Mouse (Mus musculus) T-helper 1 cell (primary cell): ENCODE measurements around the gene Tyrobp.

Experiments
- in situ Hi-C: fragments of 300-600 bp; cut with MboI, MseI; formaldehyde crosslinking; loops from one replicate; pipeline ENCODE4 v1.15.1; 2025; ENCODE audit warnings: high pct_unique_total_duplicates

The Tyrobp gene

DNA sequence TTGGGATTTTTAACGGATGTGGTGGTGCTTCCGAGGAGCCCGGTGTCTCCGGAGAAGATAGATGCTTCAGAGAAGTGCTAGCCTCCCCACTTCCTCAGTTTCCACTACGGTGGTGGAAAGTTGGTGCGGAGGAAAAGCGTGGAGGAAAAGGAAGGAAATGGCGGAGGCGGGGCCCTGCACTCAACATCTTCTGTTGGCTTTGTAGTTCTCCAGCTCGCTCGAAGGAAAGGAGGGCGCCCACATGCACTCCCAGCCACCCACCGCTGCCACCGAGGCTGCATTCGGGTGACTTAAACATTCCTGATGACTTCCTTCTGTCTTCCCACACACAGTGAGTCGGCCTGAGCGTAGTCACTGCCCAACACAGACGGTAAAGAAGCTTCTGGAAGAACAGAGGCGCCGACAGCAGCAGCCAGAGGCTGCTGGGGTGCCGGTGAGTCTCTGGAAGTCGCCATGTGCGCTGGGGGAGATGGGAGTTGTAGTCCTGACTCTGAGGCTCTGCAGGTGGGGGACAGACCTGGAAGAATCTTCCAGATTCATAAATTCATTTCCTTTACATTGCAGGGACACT is 9.6 kb downstream of the Tyrobp start:
- in situ Hi-C loops: loop anchor here (10.0 kb wide), 1 partner anchor 1598 kb away; the partner anchor contains the start of gene Ech1

DNA sequence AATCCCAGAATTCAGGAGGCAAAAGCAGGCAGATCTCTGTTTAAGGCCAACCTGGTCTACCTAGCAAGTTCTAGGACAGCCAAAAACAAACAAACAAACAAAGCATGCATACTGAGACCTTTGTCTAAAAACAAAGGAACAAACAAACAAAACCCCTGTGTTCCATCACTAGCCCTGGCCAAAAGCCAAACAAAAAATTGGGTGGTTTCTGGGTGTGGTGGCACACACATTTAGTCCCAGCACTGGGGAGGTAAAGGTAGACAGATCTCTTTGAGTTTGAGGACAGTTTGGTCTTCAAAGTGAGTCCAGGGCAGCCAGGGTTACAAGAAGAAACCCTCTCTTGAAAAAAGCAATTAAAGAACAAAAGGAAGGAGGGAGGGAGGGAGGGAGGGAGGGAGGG is 15.8 kb downstream of the Tyrobp start:
- in situ Hi-C loops: loop anchor here (10.0 kb wide), 1 partner anchor 1605 kb away; the partner anchor contains the start of gene Ech1

- in situ Hi-C loops: no loop called here
These were observed 16.6 kb downstream of the Tyrobp start for GRCm38 (mm10) chr7:30430191-30430590.

- in situ Hi-C loops: no loop called here
These were observed 18.2 kb downstream of the Tyrobp start for GRCm38 (mm10) chr7:30431793-30432192.

- in situ Hi-C loops: no loop called here
These were observed 20.7 kb downstream of the Tyrobp start for GRCm38 (mm10) chr7:30434238-30434637.

GRCm38 (mm10) chr7:30434701-30435100 is 21.1 kb downstream of the Tyrobp start:
- in situ Hi-C loops: loop anchor here (5.0 kb wide), 1 partner anchor 72 kb away; the partner anchor contains the start of gene Lrfn3

- in situ Hi-C loops: loop anchor here (5.0 kb wide), 1 partner anchor 73 kb away; the partner anchor contains the start of gene Lrfn3
These were observed 21.6 kb downstream of the Tyrobp start for GRCm38 (mm10) chr7:30435156-30435555.

DNA sequence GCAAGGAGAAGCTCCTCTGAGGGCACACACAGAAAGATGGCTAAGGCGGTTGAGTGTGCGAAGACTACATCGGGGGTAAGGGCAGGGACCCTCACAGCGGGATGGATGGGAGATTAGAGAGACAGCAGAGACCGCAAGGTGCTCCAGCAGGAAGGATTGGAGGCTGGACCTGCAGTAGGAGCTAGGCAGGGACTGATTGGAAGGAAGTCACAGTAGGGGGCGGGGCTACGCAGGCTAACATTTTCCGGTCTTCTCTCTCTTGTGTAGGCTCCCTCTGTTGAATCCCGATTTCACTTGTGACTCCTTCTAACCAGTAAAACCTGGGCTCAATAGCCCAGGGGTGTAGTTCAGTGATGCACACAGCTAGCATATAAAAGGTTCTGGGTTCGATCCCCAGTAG is 23.3 kb downstream of the Tyrobp start:
- in situ Hi-C loops: loop anchor here (5.0 kb wide), 1 partner anchor 75 kb away; the partner anchor contains the start of gene Lrfn3

DNA sequence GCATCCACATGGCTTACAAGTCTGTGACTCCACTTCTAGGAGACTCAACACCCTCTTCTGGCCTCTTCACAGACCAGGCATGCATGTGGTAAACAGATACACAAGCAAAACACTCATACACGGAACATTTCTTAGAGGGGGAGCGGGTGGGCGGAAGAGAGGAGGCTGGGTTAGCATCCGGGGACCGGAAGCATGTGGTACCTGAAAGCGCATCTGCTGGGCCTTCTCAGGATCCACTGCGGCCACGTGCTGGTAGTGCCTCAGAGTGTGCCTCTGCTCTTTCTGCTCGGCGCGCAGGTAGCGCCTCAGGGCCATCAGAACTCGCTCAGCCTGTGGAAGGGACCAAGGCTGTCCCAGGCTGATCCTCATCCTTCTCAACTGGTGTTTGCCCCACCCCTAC is 26.2 kb downstream of the Tyrobp start:
- in situ Hi-C loops: loop anchor here (5.0 kb wide), 1 partner anchor 77 kb away; the partner anchor contains the start of gene Lrfn3

DNA sequence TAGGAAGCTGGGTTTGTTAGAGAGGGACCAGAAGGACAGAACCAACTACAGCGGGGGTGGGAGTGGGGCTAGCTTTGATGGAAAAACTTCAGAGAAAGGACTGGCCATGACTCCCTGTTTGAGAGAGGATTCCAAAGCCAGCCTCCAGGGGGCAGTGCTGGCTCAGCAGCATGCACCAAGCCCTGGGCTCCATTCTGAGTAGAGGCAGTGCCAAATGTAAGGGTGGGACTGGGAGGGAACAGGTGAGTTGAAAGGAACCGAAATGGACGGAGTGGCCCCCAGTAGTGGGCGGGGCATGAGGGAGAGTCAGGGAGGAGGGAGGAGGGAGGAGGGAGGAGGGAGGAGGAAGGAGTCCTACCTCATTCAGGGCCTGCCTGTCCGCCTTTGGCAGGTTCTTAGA is 27.1 kb downstream of the Tyrobp start:
- in situ Hi-C loops: no loop called here

DNA sequence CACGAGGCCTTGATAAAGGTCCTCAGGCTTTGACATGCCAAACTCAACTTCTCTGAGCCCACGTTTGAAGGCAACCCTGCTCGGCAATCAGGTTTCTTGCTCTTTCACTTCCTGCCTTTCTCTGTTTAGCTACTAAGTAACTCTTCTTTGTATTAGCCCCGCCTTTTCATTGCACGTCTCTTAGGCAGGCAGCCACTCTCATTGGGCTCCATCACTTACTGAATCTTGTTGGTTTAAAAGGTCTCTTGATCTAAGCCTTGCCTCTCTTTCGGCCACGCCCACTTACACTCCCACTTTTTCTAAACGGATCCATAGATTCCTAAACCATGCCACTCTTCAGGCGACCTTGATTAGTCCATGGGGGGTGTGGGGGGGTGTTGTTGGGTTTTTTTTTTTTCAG is 30.1 kb downstream of the Tyrobp start:
- in situ Hi-C loops: no loop called here

DNA sequence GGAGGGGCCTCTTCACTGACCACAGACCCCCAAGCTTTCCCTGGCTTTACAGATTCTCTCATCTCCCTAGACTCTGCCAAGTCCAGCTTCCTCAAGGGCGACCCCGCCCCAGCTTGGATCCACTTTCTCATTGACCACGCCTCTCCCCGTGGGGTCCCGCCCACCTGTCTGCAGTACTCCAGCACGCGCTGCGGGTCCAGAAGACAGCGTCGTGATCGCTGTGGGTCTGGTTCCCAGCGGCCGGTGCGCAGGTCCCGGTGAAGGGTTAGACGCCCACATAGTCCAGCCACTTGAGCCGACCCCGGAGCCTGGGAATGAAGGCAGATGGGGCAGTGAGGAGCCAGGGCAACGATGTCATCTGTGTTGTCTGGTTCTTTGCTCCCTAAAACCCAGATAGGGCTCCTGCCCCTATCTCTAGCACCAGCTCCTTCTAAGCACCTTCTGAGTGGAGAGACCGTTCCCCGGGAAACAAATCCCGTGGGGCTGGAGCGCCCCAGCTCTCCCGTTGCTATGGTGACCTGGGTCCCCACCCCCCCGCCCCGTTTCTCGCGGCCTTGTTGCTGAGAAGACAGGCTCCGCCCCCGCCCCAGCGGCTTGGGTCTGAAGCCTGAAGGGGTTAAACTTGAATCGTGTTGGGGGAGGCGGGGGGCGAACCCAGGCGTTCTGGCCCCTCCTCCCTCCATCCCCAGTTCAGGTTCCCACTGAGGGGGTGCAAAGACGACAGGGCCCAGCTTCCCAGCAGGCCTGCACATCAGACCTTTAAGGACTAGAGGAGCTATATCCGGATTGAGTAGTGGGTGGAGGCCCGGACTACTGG is 30.8 kb downstream of the Tyrobp start:
- in situ Hi-C loops: no loop called here

- in situ Hi-C loops: no loop called here
These were observed 31.6 kb downstream of the Tyrobp start, which contains the start of gene Aplp1 for GRCm38 (mm10) chr7:30444971-30445751. Aplp1 (minus strand) TSS chr7:30445535.

DNA sequence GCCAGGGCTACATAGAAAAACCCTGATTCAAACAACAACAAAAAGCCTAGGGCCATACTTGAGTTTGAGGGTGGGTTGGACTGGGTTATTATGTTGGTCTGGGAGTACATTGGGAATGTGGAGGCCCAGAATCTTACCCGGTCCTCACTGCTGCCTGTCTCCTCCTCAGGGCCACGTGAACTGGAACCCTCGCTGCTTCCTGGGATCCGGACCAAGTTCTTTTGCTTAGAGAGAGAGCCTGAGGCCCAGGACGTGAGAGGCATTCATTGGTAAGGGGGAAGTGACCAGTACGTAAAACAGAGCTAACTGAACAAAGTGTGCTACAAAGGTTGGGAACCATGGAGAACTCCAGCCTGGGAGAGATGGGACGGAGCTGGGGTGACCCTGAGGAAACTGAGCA is 36.7 kb downstream of the Tyrobp start:
- in situ Hi-C loops: no loop called here

DNA sequence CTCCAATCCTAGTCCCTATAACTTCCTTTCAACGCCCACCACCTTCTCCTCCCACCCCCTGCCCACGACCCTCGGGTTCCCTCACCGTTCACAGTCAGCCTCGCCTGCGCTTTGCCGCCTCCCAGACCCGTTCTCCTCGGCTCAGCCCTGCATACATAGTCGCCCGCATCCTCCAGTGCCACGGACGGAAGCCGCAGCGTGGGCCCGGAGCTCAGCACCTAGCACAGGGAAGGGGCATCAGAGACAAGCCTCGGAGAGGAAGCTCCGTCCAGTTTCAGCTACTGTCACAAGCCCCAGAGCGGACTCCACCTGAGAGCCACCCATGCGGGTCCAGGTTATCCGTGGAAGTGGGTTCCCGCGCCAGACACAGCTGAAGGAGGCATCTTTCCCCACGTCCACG is 39.8 kb downstream of the Tyrobp start:
- in situ Hi-C loops: no loop called here

DNA sequence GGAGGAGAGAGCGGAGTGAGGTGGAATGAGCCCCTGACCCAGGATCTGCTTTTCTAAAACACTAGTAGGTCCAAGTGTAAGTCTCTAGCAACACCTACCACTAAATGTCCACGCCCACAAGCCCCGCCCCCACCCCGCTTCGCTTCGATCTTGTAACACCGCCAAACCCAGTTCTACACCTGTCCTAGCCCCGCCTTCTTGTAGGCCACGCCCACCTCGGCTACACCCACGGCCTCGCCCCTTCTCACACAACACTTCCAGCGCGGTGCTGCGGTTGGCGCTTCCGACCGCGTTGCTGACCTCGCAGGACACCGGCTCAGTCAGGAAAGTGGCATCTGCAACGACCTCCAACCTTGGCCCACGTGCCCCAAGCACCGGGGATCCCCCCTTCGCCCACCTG is 40.2 kb downstream of the Tyrobp start:
- in situ Hi-C loops: no loop called here

GRCm38 (mm10) chr7:30454259-30454658 is 40.7 kb downstream of the Tyrobp start:
- in situ Hi-C loops: no loop called here

- in situ Hi-C loops: no loop called here
These were observed 42.9 kb downstream of the Tyrobp start for GRCm38 (mm10) chr7:30456487-30456886.

DNA sequence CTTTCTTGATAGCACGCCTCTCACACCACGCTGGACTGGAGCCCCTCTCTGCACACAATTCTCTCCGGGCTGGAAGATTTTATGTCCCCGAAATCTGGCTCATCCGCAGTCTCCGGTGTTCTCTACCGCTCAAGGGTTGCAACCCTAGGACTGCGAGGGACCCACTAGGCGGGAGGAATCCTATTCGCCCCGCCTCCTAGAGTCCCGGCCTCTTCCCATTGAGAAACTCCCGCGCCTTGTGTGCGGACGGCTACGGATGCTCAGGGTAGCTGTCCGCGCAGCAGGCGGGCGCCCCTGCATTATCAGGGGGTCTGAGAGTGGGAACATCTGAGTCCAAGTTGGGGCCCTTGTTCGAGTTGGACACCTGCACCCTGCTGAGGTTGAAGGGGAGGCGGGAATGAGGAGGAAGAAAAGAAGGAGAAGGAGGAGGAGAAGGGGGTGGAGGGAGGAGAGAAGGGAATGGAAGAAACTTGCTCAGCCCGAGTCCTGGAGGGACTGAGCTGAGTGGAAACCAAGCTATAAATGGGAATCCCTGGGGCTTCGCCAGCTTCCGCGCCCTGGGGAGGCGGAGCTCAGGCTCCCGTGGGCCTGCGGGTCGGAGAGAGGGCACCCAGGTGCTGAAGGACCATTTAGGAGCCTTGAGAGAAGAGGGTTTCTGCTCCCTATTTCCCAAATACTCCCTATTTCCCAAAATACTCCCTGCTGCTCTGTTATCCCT is 43.5 kb downstream of the Tyrobp start:
- in situ Hi-C loops: no loop called here

DNA sequence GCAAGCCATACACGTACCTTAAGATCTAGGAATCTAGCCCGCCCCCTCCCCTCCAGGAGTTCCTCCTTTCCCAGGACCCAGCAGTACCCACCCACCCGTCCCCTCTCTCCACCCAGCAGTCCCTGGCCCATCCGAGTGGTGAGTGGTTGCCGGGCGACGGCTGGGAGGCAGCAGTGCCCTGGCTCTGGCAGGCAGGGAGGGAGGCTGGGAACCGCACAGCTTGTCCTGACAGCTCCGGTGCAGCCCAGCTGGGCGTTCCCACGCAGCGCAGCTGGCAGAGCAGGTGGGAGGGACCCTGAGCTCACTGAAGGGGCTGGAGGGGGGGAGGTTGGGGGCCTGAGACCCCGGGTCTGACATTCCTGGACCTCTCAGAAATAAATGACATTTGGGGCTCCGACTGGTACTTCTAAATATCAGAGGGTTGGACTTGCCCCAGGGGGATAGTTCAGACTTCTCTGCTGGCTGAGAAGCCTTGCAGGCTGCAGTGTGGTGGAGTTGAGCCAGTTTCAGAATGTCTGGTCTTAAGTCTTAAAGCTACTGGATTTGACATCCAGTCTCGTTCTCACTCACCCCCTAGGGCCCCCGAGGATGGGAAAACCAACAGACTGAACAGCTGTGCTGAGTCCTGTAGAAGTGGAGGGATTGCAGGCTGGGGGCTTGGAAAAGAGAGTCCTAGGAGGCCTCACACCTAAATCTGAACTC is 44.2 kb downstream of the Tyrobp start, which contains the start of the genes Kirrel2 and Nphs1:
Gene Kirrel2 (minus strand): TSS at position 62 of the 702 bp plus-strand sequence.
Gene Nphs1 (plus strand): TSS at position 687 of the 702 bp plus-strand sequence.
- in situ Hi-C loops: no loop called here

GRCm38 (mm10) chr7:30459484-30459883 is 45.9 kb downstream of the Tyrobp start:
- in situ Hi-C loops: no loop called here
